Mouse (Mus musculus): ENCODE results near the gene Il12rb2. TPM values are rescaled to one million over a fixed set of nuclear protein-coding genes. Genes with fewer than 3 reads are reported as not detected.

Gene Il12rb2
- 0.66 TPM for polyA plus RNA-seq (2017; shearing (Covaris generic))

GRCm38 (mm10) chr6:67375982-67376391 lies at the start of gene Il12rb2:
TSS of gene Il12rb2 (minus strand) at chr6:67376188.

Other genes with a start within 250 kb of the Il12rb2 start
- gene Serbp1, start 138.0 kb downstream of the Il12rb2 start, polyA plus RNA-seq (2017; shearing (Covaris generic)): 530 TPM
- gene Il23r, start 115.7 kb upstream of the Il12rb2 start, polyA plus RNA-seq (2017; shearing (Covaris generic)): 0.69 TPM
- gene Tacstd2, start 159.6 kb upstream of the Il12rb2 start, polyA plus RNA-seq (2017; shearing (Covaris generic)): not detected